Mouse (Mus musculus) mature B cell (primary cell): Measurements from ENCODE around the gene Mpp5.

Source experiments
- in situ Hi-C: fragments of 300-500 bp; cut with MboI; formaldehyde crosslinking; loops from 2 replicates; pipeline ENCODE4 v1.14.3; 2019

Gene Mpp5

GRCm38 (mm10) chr12:78748557-78749377, at the start of gene Mpp5:
TSS of gene Mpp5 (plus strand) at chr12:78748907.
- in situ Hi-C loops: no loop called here

- in situ Hi-C loops: no loop called here
These were observed 30.9 kb upstream of the Mpp5 start for GRCm38 (mm10) chr12:78717783-78718182.

GRCm38 (mm10) chr12:78727723-78728122, 21.0 kb upstream of the Mpp5 start:
- in situ Hi-C loops: no loop called here

DNA sequence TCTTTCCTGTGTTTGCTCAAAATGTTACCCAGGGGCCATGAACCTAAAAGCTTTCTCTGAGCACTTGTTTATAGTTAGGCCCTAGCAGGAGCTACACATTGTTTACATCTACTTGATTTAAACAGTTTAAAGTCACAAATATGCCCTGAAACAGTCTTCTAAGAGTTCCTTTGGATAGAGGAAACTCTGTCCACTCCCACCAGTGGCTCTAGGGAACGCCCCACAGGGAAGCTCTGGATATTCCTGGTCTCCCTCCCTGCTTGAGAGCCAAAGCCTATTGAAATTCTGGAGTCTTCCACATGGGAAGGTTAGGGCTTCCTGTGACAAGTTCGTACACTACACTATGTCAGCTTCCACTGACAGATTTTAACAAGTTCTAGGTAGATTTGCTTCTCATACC, 9.1 kb upstream of the Mpp5 start:
- in situ Hi-C loops: no loop called here

DNA sequence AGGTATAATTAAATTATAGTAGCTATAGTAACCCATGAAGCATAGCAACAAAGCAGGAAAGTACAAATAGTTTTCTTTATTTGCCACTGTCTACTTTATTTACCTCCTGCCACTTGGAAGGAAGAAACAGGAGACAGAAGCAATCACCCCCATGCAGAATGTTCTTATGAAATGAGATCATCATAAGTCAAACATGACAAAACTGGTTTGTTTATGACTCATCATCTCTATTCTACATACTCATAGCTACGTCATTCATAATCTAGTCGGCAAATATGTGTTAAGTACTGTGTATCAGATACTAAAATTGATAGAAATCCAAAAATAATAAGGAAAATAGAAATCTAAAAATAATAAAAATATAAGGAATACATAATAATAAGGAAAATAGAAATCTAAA, 8.4 kb upstream of the Mpp5 start:
- in situ Hi-C loops: no loop called here

- in situ Hi-C loops: no loop called here
These were observed 2.5 kb upstream of the Mpp5 start for GRCm38 (mm10) chr12:78746226-78746625.

- in situ Hi-C loops: no loop called here
These were observed 1.3 kb upstream of the Mpp5 start for GRCm38 (mm10) chr12:78747406-78747805.

GRCm38 (mm10) chr12:78748113-78748512, 594 bp upstream of the Mpp5 start:
- in situ Hi-C loops: no loop called here

GRCm38 (mm10) chr12:78749378-78749801, 683 bp downstream of the Mpp5 start:
- in situ Hi-C loops: no loop called here

DNA sequence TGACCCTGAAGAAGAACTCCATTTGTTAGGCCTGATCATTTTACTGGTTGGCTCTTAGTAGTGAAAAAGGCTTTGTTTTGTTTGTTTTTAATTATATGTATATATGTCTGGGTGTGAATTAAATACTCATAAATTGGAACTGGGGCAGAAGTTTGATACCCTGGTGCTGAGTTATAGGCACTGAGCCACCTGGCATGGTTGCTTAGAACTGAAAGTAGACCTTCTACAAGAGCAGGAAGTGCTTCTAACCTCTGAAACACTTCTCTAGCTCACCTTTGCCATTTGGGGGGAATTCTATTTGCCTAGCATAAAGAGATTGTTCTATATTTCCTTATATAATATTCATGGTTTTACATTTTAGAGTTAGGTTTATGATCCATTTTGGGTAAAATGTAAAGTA, 13.3 kb downstream of the Mpp5 start:
- in situ Hi-C loops: no loop called here

- in situ Hi-C loops: no loop called here
These were observed 20.5 kb downstream of the Mpp5 start for GRCm38 (mm10) chr12:78769031-78769713.

DNA sequence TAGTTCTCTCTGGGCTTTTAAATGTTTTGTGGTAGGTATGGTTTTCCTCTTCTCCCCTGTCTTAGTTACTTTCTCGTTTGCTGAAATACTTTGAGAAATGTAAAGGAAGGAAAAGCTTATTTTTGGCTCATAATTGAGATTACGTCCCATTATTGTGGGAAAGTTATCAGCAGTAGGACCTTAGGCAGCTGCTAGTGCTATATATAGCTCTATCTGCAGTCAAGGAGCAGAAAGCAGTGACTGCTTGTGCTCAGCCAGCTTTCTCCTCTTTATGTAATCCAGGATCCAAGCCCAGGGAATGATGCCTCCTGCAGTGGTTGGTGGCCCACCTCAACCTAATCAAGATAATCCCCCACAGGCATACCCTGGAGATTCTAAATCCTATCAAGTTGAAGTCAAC, 24.5 kb downstream of the Mpp5 start:
- in situ Hi-C loops: no loop called here

DNA sequence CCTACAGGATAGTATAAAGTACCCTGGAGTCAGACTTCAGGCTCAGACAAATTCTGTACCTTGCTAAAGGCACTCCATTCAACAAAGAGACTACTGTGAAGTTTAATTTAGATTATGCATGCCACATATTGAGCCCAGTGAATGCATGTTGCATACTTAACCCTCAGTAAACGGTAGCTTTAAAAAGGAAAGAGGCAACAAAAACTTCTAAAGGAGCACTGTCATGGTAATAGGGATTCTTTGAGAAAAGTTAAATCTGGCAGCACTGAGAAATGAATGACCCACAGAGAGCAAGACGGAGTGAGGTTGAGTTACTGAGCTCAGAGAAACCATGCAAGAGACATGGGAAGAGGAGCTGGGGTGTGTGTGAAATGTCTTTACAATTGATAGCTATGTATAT, 29.2 kb downstream of the Mpp5 start:
- in situ Hi-C loops: no loop called here

GRCm38 (mm10) chr12:78778423-78779067, 29.8 kb downstream of the Mpp5 start:
- in situ Hi-C loops: no loop called here

GRCm38 (mm10) chr12:78788266-78788873, 39.7 kb downstream of the Mpp5 start:
- in situ Hi-C loops: no loop called here

DNA sequence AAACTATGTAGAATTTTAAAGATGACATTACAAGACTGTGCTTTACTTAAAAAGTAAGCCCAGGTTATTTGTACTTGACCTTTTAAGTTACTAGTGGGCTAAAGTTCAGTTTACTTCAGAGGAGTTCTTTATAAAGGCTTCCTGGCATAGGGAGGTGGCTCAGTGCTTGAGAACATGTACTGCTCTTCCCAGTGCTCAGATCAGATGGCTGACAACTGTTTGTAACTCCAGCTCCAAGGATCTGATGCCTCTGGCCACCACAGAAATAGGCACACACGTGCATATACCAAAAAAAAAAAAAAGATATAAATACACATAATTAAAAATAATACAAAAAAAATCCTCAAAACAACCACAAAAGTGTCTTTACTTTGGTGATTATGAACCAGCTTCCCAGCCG, 42.1 kb downstream of the Mpp5 start:
- in situ Hi-C loops: no loop called here

GRCm38 (mm10) chr12:78794236-78794635, 45.5 kb downstream of the Mpp5 start:
- in situ Hi-C loops: no loop called here

DNA sequence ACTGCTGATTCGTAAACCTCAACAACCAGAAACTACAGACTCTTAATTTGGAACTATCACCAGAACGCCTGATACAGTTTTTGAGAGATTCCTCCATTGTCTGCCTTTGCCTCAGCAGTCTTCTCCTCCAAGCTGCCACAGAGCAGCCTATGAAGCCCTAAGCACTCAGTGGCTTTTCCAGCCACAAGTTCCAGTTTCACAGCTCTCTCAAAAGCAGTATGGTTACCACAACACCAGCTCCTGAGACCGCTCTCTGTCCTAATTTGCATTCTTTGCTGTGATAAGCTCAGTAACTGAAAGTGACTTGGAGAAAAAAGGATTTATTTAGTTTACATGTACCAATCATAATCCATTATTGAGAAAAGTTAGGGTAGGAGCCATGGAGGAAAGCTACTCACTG, 51.3 kb downstream of the Mpp5 start:
- in situ Hi-C loops: no loop called here

DNA sequence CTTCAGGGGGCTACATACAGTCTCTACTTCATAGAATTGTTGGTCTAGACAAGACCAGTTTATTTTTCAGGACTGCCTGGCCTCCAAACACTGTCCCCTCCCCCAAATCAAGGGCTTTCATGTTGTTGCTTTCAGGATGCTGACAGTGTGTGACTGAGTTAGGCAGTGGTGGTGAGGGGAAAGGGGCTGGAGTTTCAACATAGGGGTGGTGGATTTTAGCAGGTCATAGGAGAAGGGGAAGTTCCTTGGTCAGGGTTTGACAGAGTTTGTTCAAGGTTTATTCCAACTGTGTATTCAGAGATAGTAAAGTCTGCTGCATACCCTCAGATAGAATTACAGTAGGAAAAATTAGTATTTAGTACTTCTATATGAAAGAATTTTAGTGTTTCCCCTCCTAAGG, 53.1 kb downstream of the Mpp5 start:
- in situ Hi-C loops: no loop called here

DNA sequence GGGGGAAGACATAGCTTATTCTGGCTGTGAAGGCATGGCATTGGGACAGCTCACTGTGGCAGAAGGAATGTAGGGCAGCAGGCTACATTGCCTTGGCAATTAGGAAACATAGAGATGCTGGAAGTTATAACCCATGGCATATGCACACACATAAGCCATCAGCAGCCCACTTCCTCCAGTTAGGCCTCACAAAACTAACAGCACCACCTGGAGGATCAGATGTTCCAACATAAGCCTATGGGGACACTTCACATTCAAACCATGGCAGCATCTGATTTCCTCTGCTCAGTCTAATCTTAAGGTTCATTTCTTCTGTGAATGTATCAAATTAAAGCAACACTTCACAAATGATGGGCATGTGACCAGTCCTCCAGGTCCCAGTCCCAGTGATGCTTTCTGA, 65.7 kb downstream of the Mpp5 start:
- in situ Hi-C loops: no loop called here

- in situ Hi-C loops: no loop called here
These were observed 85.8 kb downstream of the Mpp5 start for GRCm38 (mm10) chr12:78834496-78834895.

DNA sequence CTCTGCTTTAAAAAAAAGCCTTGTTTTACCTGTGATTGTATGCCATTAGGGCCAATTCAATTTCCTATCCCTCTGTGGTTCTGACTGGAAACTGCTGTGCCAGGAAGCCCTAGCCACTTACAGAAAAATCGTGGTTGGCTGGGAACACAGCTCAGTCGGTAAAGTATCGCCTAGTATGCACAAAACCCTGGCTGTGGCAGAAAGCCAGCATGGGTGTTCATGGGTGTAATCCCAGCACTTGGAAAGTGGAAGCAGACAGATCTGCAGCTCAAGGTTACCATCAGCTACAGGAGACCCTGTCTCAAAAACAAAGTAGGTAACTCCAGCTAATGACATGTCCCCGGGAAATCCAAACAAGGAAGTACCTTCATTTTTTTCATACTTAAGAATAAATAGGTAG, 91.2 kb downstream of the Mpp5 start:
- in situ Hi-C loops: no loop called here

DNA sequence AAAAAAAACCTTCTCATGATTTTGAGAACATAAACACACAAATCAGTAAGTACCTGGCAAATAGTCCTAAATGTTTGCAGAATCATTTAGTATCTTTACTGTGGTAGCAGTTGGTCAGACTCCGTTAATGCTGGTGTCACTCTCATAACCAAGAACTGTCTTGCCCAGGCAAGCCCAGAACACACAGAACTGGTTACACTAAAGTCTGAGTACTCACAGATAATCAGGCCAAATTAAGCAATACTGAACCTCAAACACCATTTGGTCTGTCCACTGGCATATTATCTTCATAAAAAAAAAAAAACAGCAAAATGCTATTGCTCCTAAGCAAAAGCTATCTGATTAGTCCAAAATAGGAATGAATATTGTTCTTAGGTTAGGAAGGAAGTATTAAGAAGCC, 93.7 kb downstream of the Mpp5 start:
- in situ Hi-C loops: no loop called here
